Mouse (Mus musculus) bone marrow macrophage, adult 2 months (primary cell): Measurements from ENCODE around the gene 4932438H23Rik. TPM values are rescaled to one million over a fixed set of nuclear protein-coding genes. Genes with fewer than 3 reads are reported as not detected.

Source experiments
- H3K27ac ChIP-seq: 2 replicates; pipeline ENCODE4 v1.5.1; 2012; ENCODE audit warnings: low read depth, low read length; ENCODE audit not compliant: insufficient read depth
- H3K4me1 ChIP-seq: 2 replicates; pipeline ENCODE4 v1.6.1; 2012; ENCODE audit warnings: low read length; ENCODE audit not compliant: control insufficient read depth, insufficient read depth
- H3K4me3 ChIP-seq: 2 replicates; pipeline ENCODE4 v1.5.1; 2012; ENCODE audit warnings: mild to moderate bottlenecking, low read length, moderate library complexity; ENCODE audit not compliant: insufficient read depth
- CTCF ChIP-seq: IDR thresholded peaks from 2 replicates; pipeline ENCODE4 v1.5.1; 2012; ENCODE audit warnings: low read depth, mild to moderate bottlenecking, low read length, moderate library complexity
- POLR2A ChIP-seq: IDR thresholded peaks from 2 replicates; pipeline ENCODE4 v1.6.1; 2012; ENCODE audit warnings: mild to moderate bottlenecking, low read depth, low read length, borderline replicate concordance
- polyA plus RNA-seq: library from polyadenylated mRNA; stranded (reverse); fragments of >200 nt; gene quantifications from 2 replicates; pipeline ENCODE4 v1.2.4, GENCODE M21; 2012; ENCODE audit not compliant: missing spikeins, insufficient read depth, insufficient read length

The 4932438H23Rik gene
- polyA plus RNA-seq, 1 experiment = not detected

- TF ChIP-seq CTCF = no peak
- no peak for TF ChIP-seq POLR2A
- H3K27ac ChIP-seq = no peak overlapping the region
- H3K4me1 ChIP-seq = peaks cover 25% of the 10 kb centered on the region
- H3K4me3 ChIP-seq = no peak overlapping the region
These were observed 31.1 kb downstream of the 4932438H23Rik start for GRCm38 (mm10) chr16:91063786-91064185.

GRCm38 (mm10) chr16:91061531-91062318 lies 33.2 kb downstream of the 4932438H23Rik start:
- peak overlapping the region; percentile 38 for H3K27ac ChIP-seq

DNA sequence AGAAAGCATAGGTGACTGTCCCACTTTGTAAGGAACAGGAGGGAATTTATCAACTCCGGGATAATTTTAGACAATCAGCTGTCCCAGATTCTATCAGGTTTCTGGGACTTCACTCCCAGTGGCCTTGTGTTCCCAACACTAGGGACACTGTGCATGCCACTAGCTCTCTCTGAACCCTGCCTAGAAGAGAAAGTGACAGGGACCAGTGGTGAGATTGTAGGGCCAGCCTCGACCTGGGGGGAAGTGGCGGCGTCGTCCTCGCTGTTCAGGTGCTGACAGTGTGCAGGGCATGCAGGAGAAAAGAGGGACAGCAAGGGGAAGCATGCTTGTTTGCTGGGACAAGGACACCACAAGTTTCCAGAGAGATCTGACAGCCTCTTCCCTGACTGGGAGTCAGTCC lies 37.2 kb downstream of the 4932438H23Rik start:
- Histone ChIP-seq H3K27ac (no peak overlapping the region), H3K4me3 (no peak overlapping the region), H3K4me1 (peaks cover 22% of the 10 kb centered on the region)
- TF ChIP-seq CTCF (no peak), POLR2A (no peak)

More at GRCm38 (mm10) chr16:91061531-91062318, 33.2 kb downstream of the 4932438H23Rik start:
- TF ChIP-seq CTCF (no peak), POLR2A (no peak)
- H3K4me3 ChIP-seq = no peak overlapping the region
- peaks cover 25% of the 10 kb centered on the region for H3K4me1 ChIP-seq

- TF ChIP-seq CTCF (no peak), POLR2A (no peak)
- Histone ChIP-seq H3K4me1 (peaks cover 18% of the 10 kb centered on the region), H3K27ac (no peak overlapping the region)
These were observed 37.7 kb downstream of the 4932438H23Rik start for GRCm38 (mm10) chr16:91057261-91057660.

GRCm38 (mm10) chr16:91056043-91056821 lies 38.7 kb downstream of the 4932438H23Rik start:
- Histone ChIP-seq H3K27ac (no peak overlapping the region), H3K4me3 (no peak overlapping the region), H3K4me1 (peaks cover 9% of the 10 kb centered on the region)
- TF ChIP-seq POLR2A = no peak
- no peak for TF ChIP-seq CTCF

More at GRCm38 (mm10) chr16:91057261-91057660, 37.7 kb downstream of the 4932438H23Rik start:
- H3K4me3 ChIP-seq = no peak overlapping the region

DNA sequence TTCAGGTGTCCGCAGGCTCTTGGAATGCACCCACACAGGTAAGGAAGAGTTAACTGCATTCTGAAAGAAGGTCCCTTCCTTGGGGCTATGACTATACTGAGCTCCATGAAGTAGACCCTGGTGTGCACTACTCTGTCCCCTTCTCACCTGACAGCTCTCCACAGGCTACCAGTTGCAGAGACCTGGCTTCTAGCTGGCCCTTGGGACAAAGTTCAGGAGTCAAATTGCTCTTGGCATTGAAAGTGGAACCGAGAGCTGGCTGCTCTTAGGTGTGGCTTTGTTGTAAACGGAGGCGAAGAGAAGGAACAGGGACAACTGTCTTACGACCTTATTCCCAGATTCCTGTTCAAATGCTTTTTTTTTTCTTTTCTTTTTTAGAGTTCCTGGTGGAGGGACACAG lies 39.8 kb downstream of the 4932438H23Rik start:
- TF ChIP-seq POLR2A (no peak), CTCF (no peak)
- Histone ChIP-seq H3K4me3 (no peak overlapping the region), H3K27ac (no peak overlapping the region), H3K4me1 (peaks cover 6% of the 10 kb centered on the region)

GRCm38 (mm10) chr16:91053599-91053998 lies 41.3 kb downstream of the 4932438H23Rik start:
- H3K27ac ChIP-seq = no peak overlapping the region
- TF ChIP-seq CTCF (no peak), POLR2A (no peak)
- peaks cover 6% of the 10 kb centered on the region for H3K4me1 ChIP-seq
- H3K4me3 ChIP-seq = no peak overlapping the region

DNA sequence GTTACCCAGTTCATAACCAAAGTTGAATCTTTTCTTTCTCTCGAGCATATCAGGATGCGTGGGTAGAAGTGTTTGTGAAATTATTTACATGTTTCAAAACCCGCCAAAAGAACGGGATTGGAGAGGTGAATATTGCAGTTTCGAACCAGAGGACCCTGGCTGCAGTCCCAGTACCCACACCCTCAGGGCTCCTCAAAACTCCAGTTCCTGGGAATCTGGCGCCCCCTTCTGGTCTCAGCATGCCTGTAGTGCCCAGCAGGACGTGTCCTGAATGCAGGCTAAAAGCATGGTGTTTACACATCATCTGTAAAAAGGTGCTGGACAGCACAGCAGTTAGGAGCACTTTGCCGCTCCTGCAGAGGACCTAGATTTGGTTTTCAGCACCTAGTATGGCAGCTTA lies 49.4 kb downstream of the 4932438H23Rik start:
- peaks cover 5% of the 10 kb centered on the region; the same call in 1 of the 2 replicates for H3K4me1 ChIP-seq
- peak; percentile 67 for TF ChIP-seq CTCF
- no peak for TF ChIP-seq POLR2A
- H3K27ac ChIP-seq = no peak overlapping the region
- peak overlapping the region; percentile 57 for H3K4me3 ChIP-seq

GRCm38 (mm10) chr16:91044270-91045182 lies 50.4 kb downstream of the 4932438H23Rik start, which contains the start of gene Paxbp1:
Gene Paxbp1 (minus strand): TSS chr16:91044543.
- H3K4me1 ChIP-seq = peaks cover 5% of the 10 kb centered on the region; the same call in 1 of the 2 replicates
- TF ChIP-seq POLR2A (0 out of 2 replicates have a peak, but pooled peaks have one; percentile 50), CTCF (no peak)
- H3K27ac ChIP-seq = peak within 1 kb of the TSS; percentile 66
- peak within 1 kb of the TSS; percentile 89 for H3K4me3 ChIP-seq
